Mouse (Mus musculus) stomach, postnatal 0 days (tissue): Measurements from ENCODE around the gene Cd300lg.

Experiments
- CTCF ChIP-seq: IDR thresholded peaks from 2 replicates; pipeline ENCODE4 v1.5.1; 2016; ENCODE audit warnings: antibody characterized with exemption, low read depth, mild to moderate bottlenecking, moderate library complexity
- EP300 ChIP-seq: optimal IDR thresholded peaks from 2 replicates; pipeline ENCODE3; 2016; ENCODE audit warnings: antibody characterized with exemption

GRCm38 (mm10) chr11:102042971-102043370 is 1.7 kb downstream of the Cd300lg start:
- no peak for TF ChIP-seq CTCF
- TF ChIP-seq EP300, result no peak
